9 mouse cellular contexts compared by ENCODE assay signal in genomic region chr8:93626807-93627526, GRCm38 (mm10).
DNase-seq lines count a peak whose midpoint lies in the region; ATAC-seq lines count a peak whose summit lies in the region.
"Had no signal": no experiment of that assay in that cellular context is flagged by ENCODE, and none has a peak within 500 bp of the region (broad histone marks: within the 10 kb centered on the region; RNA-seq: fewer than 3 reads in every experiment).

No protein-coding gene starts in this region.

- peaks cover 5% of the 10 kb centered on the region for H3K4me1 ChIP-seq in intestine, embryonic 16.5 days (ENCODE audit: control insufficient read depth, insufficient read depth, low read length)

- H3K4me3 ChIP-seq in intestine, embryonic 16.5 days (ENCODE audit: low read length) = no peak overlapping the region

- H3K36me3 ChIP-seq in intestine, embryonic 16.5 days (ENCODE audit: control insufficient read depth, insufficient read depth, low read length) = no peaks in the 10 kb centered on the region
- H3K36me3 ChIP-seq: G1E had no signal

- 31% methylated on average over 18 of the region's 18 CpGs for WGBS in intestine, embryonic 16.5 days

- peak; percentile 38; the same call in 1 of the 2 replicates for ATAC-seq in intestine, embryonic 16.5 days

- 0 out of 2 replicates have a peak overlapping the region, but pooled peaks have one; percentile 19 for H3K9ac ChIP-seq in intestine, embryonic 16.5 days (ENCODE audit: low read depth, low read length)

- no peak overlapping the region for H3K27ac ChIP-seq in intestine, embryonic 16.5 days (ENCODE audit: low read length)

- H3K4me2 ChIP-seq in intestine, embryonic 16.5 days (ENCODE audit: low read depth, low read length) = 0 out of 2 replicates have a peak overlapping the region, but pooled peaks have one; percentile 12

- no peaks in the 10 kb centered on the region for H3K27me3 ChIP-seq in intestine, embryonic 16.5 days (replicated peaks; ENCODE audit: control insufficient read depth, insufficient read depth, low read length)

- no peaks in the 10 kb centered on the region for H3K9me3 ChIP-seq in intestine, embryonic 16.5 days (ENCODE audit: control insufficient read depth, low read length)

- DNase-seq in layer of hippocampus, postnatal 25 days (ENCODE audit: extremely low spot score in 1 of 2, low spot score in 1 of 2) = peak; percentile 25 to 28
- DNase-seq in layer of hippocampus, adult 9-11 months = no peak
- DNase-seq in cerebellum, postnatal 14 days = peak; percentile 88 to 91
- DNase-seq in heart, adult 18-20 months = peak; percentile 61 to 71
- DNase-seq in lung, postnatal 4 days = peak; percentile 22 to 33
- peak; percentile 61 to 73 for DNase-seq in right cerebral cortex, postnatal 10 days (ENCODE audit: low spot score in 2 of 2)
- no peak for DNase-seq in thymus, postnatal 10 days (ENCODE audit: low spot score in 2 of 2)

Comparison
In these comparisons a context has a peak if more than half of its experiments do, and no peak if none do; other contexts are left out.
1. DNase-seq: peak in layer of hippocampus, postnatal 25 days (2 of 2), cerebellum, postnatal 14 days (2 of 2), heart, adult 18-20 months (2 of 2), lung, postnatal 4 days (2 of 2) and right cerebral cortex, postnatal 10 days (2 of 2); none in layer of hippocampus, adult 9-11 months (single experiment) and thymus, postnatal 10 days (0 of 2).